Comparison of ENCODE assay signal across 23 mouse cellular contexts in genomic region chr11:114715531-114715930, GRCm38 (mm10). TPM values are rescaled to one million over a fixed set of nuclear protein-coding genes. Genes with fewer than 3 reads are reported as not detected.
DNase-seq lines count a peak whose midpoint lies in the region; ATAC-seq and TF ChIP-seq lines count a peak whose summit lies in the region.
"Had no signal": no experiment of that assay in that cellular context is flagged by ENCODE, and none has a peak within 500 bp of the region (broad histone marks: within the 10 kb centered on the region; RNA-seq: fewer than 3 reads in every experiment).

No protein-coding gene starts in this region.

- no peak overlapping the region for H3K4me2 ChIP-seq in heart, embryonic 12.5 days
- no peak overlapping the region for H3K4me2 ChIP-seq in myocyte (ENCODE audit: low read depth)
- H3K4me2 ChIP-seq: embryonic facial prominence, embryonic 12.5 days; hindbrain, embryonic 14.5 days; liver, embryonic 12.5 days; lung, embryonic 14.5 days; midbrain, embryonic 11.5 days had no signal

- WGBS in heart, adult 2 months: 26% methylated on average over 7 of the region's 7 CpGs
- 74% methylated on average over 7 of the region's 7 CpGs for WGBS in heart, embryonic 12.5 days

- no peak overlapping the region for H3K9ac ChIP-seq in heart, adult 2 months (ENCODE audit: low read depth, low read length)
- H3K9ac ChIP-seq in heart, embryonic 12.5 days: no peak overlapping the region
- H3K9ac ChIP-seq: embryonic facial prominence, embryonic 12.5 days; hindbrain, embryonic 14.5 days; liver, embryonic 12.5 days; lung, embryonic 14.5 days had no signal

- H3K27ac ChIP-seq in heart, adult 2 months: peak overlapping the region; percentile 38; the same call in 1 of the 2 replicates
- H3K27ac ChIP-seq in heart, embryonic 12.5 days (ENCODE audit: poor library complexity, severe bottlenecking): no peak overlapping the region
- peak overlapping the region; percentile 71 for H3K27ac ChIP-seq in layer of hippocampus, adult 2 months
- H3K27ac ChIP-seq: embryonic facial prominence, embryonic 12.5 days; hindbrain, embryonic 14.5 days; liver, embryonic 12.5 days; macrophage had no signal

- no peak for TF ChIP-seq POLR2A in heart, adult 2 months (IDR thresholded peaks at IDR 0.05; ENCODE audit: insufficient read depth, low read depth, low read length)
- TF ChIP-seq POLR2A in myocyte (IDR thresholded peaks at IDR 0.05; ENCODE audit: insufficient read length, low read depth): no peak

- DNase-seq in heart, adult 2 months: peak; percentile 29 to 42
- no peak for DNase-seq in layer of hippocampus, adult 2 months (ENCODE audit: low spot score in 2 of 2)
- DNase-seq in layer of hippocampus, adult 9-10 months (ENCODE audit: low spot score): no peak
- peak; percentile 66 for DNase-seq in gastrocnemius, postnatal 14 days
- DNase-seq: adrenal gland, postnatal 14 days; cerebellum, adult 18-20 months; layer of hippocampus, postnatal 36 days; lung, embryonic 14.5 days; right cerebral cortex, postnatal 4 days; thymus, adult 2 months had no signal

- H3K27me3 ChIP-seq in heart, adult 2 months (ENCODE audit: control insufficient read depth, insufficient read depth, low read length): no peaks in the 10 kb centered on the region
- H3K27me3 ChIP-seq in heart, embryonic 12.5 days (replicated peaks): no peaks in the 10 kb centered on the region
- H3K27me3 ChIP-seq in myocyte (ENCODE audit: control insufficient read depth, insufficient read depth, insufficient read length): no peaks in the 10 kb centered on the region
- H3K27me3 ChIP-seq: embryonic facial prominence, embryonic 12.5 days; liver, embryonic 12.5 days; Patski had no signal

- no peaks in the 10 kb centered on the region for H3K36me3 ChIP-seq in heart, adult 2 months (ENCODE audit: control insufficient read depth, insufficient read depth, low read length)
- no peaks in the 10 kb centered on the region for H3K36me3 ChIP-seq in heart, embryonic 12.5 days
- H3K36me3 ChIP-seq in myocyte (ENCODE audit: control insufficient read depth, insufficient read depth): peaks cover 22% of the 10 kb centered on the region
- H3K36me3 ChIP-seq: liver, embryonic 12.5 days had no signal

- no peak for ATAC-seq in heart, embryonic 12.5 days (ENCODE audit: insufficient number of reproducible peaks, low FRiP score)
- ATAC-seq in frontal cortex, adult (ENCODE audit: low TSS enrichment): no peak
- ATAC-seq: activated CD4-positive, CD25-positive, alpha-beta regulatory T cell, adult 4 months; forebrain, embryonic 16.5 days; intestine, embryonic 16.5 days; liver, embryonic 12.5 days; Patski had no signal

- no peaks in the 10 kb centered on the region for H3K9me3 ChIP-seq in heart, embryonic 12.5 days (replicated peaks)
- H3K9me3 ChIP-seq: embryonic facial prominence, embryonic 12.5 days; liver, embryonic 12.5 days had no signal

- no peak overlapping the region for H3ac ChIP-seq in myocyte (ENCODE audit: control insufficient read depth, insufficient read length)

- no peak overlapping the region for H3K4me3 ChIP-seq in heart, adult 2 months
- no peak overlapping the region for H3K4me3 ChIP-seq in heart, embryonic 12.5 days
- no peak overlapping the region for H3K4me3 ChIP-seq in layer of hippocampus, adult 2 months
- no peak overlapping the region for H3K4me3 ChIP-seq in myocyte
- H3K4me3 ChIP-seq: embryonic facial prominence, embryonic 12.5 days; liver, embryonic 12.5 days had no signal

- H3K79me2 ChIP-seq in heart, adult 2 months (replicated peaks; ENCODE audit: control insufficient read depth, insufficient read depth, low read length): no peaks in the 10 kb centered on the region
- H3K79me2 ChIP-seq in myocyte (ENCODE audit: control insufficient read depth, insufficient read depth): no peaks in the 10 kb centered on the region

- peaks cover 1% of the 10 kb centered on the region for H3K4me1 ChIP-seq in heart, adult 2 months (ENCODE audit: control insufficient read depth, insufficient read depth, low read length)
- H3K4me1 ChIP-seq in heart, embryonic 12.5 days (replicated peaks): no peaks in the 10 kb centered on the region
- H3K4me1 ChIP-seq: embryonic facial prominence, embryonic 12.5 days; liver, embryonic 12.5 days had no signal

- 0 out of 2 replicates have a peak, but pooled peaks have one; percentile 26 for TF ChIP-seq EP300 in heart, adult 2 months (IDR thresholded peaks at IDR 0.05; ENCODE audit: insufficient read depth, low read depth, low read length)

- intact Hi-C loops in heart, adult 2 months (cut with DNase I): no loop called here
- intact Hi-C loops in gastrocnemius, postnatal 14 days (cut with DNase I; ENCODE audit: low total_unique reads): no loop called here

- no peak for TF ChIP-seq CTCF in heart, adult 2 months (IDR thresholded peaks at IDR 0.05)
- TF ChIP-seq CTCF in layer of hippocampus, adult 2 months (conservative IDR thresholded peaks at IDR 0.05): no peak

TF ChIP-seq in myocyte, 11 proteins besides CTCF, POLR2A, EP300 and RAD21:
- TF ChIP-seq SRF (IDR thresholded peaks at IDR 0.05; ENCODE audit: control insufficient read depth, insufficient read length, low read depth): no peak
- peak; percentile 66 for TF ChIP-seq POLR2AphosphoS2 (IDR thresholded peaks at IDR 0.05; ENCODE audit: insufficient read length, low read depth)

RNA-seq across cellular contexts. Expression of gene Dnaic2, which starts 11.7 kb away (rescaled TPM):
- under 1 TPM; 0.16 to 0.18 TPM for total RNA-seq in heart, adult 2 months (2021)
- polyA plus RNA-seq in heart, adult 2 months (2012; rRNA removed): 0.44 and 1.5 TPM in 2 replicates
- polyA plus RNA-seq in heart, embryonic 12.5 days (2016; fragmentation: Nextera tagmentation; extraction: Ambion mirVana): 0.27 and 0.32 TPM in 2 replicates
- total RNA-seq in layer of hippocampus, adult 2 months (2021): 1 to 10 TPM; 1.4 to 1.5 TPM
- under 1 TPM; 0.49 to 0.68 TPM for total RNA-seq in gastrocnemius, postnatal 14 days (2021)
- 1.00 TPM for polyA plus RNA-seq in myocyte (2012; fragmentation: generic; extraction: Trizol)
- total RNA-seq: granulocyte monocyte progenitor cell, adult 5-6 weeks had no signal
- polyA plus RNA-seq: activated CD4-positive, CD25-positive, alpha-beta regulatory T cell, adult 4 months; macrophage had no signal

RNA-seq across cellular contexts. Expression of gene Ttyh2, which starts 40.3 kb away (rescaled TPM):
- total RNA-seq in heart, adult 2 months (2021): 1 to 10 TPM; 4.3 to 4.9 TPM
- polyA plus RNA-seq in heart, adult 2 months (2012; rRNA removed): 6.3 and 7.5 TPM in 2 replicates
- polyA plus RNA-seq in heart, embryonic 12.5 days (2016; fragmentation: Nextera tagmentation; extraction: Ambion mirVana): 5.5 and 5.9 TPM in 2 replicates
- 10 to 100 TPM; 24.4 to 27.8 TPM for total RNA-seq in layer of hippocampus, adult 2 months (2021)
- 10 to 100 TPM; 32.9 to 48.2 TPM for total RNA-seq in gastrocnemius, postnatal 14 days (2021)
- 40.6 TPM for polyA plus RNA-seq in myocyte (2012; fragmentation: generic; extraction: Trizol)

RNA-seq across cellular contexts. Expression of gene Rpl38, which starts 47.2 kb away (rescaled TPM):
- total RNA-seq in heart, adult 2 months (2021): 100 to 1,000 TPM; 587 to 660 TPM
- polyA plus RNA-seq in heart, adult 2 months (2012; rRNA removed): 335 and 344 TPM in 2 replicates
- polyA plus RNA-seq in heart, embryonic 12.5 days (2016; fragmentation: Nextera tagmentation; extraction: Ambion mirVana): 785 and 816 TPM in 2 replicates
- 100 to 1,000 TPM; 905 to 943 TPM for total RNA-seq in layer of hippocampus, adult 2 months (2021)
- 100 to 1,000 TPM; 832 to 884 TPM for total RNA-seq in gastrocnemius, postnatal 14 days (2021)
- polyA plus RNA-seq in myocyte (2012; fragmentation: generic; extraction: Trizol): 3,783 TPM

RNA-seq across cellular contexts. Expression of gene Kif19a, which starts 49.7 kb away (rescaled TPM):
- under 1 TPM; 0.18 to 0.21 TPM for total RNA-seq in heart, adult 2 months (2021)
- polyA plus RNA-seq in heart, adult 2 months (2012; rRNA removed): 0.32 and 1.2 TPM in 2 replicates
- polyA plus RNA-seq in heart, embryonic 12.5 days (2016; fragmentation: Nextera tagmentation; extraction: Ambion mirVana): 0.32 TPM in 1 of 2 replicates, not detected in the other
- total RNA-seq in layer of hippocampus, adult 2 months (2021): 1 to 10 TPM; 2.9 to 5.4 TPM
- total RNA-seq in gastrocnemius, postnatal 14 days (2021): 1 to 10 TPM; 1.3 to 4.2 TPM
- polyA plus RNA-seq in myocyte (2012; fragmentation: generic; extraction: Trizol): 5.4 TPM
- total RNA-seq: granulocyte monocyte progenitor cell, adult 5-6 weeks had no signal
- polyA plus RNA-seq: liver, embryonic 12.5 days had no signal

Comparison
In these comparisons a context has a peak if more than half of its experiments do, and no peak if none do; other contexts are left out.
1. DNase-seq: peak in heart, adult 2 months (2 of 2) and gastrocnemius, postnatal 14 days (single experiment); none in layer of hippocampus, adult 2 months (0 of 2) and layer of hippocampus, adult 9-10 months (single experiment).
2. RNA of gene Ttyh2, which starts 40.3 kb away (total RNA-seq): 32.9 to 48.2 TPM in gastrocnemius, postnatal 14 days and 24.4 to 27.8 TPM in layer of hippocampus, adult 2 months; 4.3 to 4.9 TPM in heart, adult 2 months; every median in the first group is over 4 times any median in the second.